Mouse (Mus musculus): Measurements from ENCODE around the gene Rpp40.

Rpp40 gene

DNA sequence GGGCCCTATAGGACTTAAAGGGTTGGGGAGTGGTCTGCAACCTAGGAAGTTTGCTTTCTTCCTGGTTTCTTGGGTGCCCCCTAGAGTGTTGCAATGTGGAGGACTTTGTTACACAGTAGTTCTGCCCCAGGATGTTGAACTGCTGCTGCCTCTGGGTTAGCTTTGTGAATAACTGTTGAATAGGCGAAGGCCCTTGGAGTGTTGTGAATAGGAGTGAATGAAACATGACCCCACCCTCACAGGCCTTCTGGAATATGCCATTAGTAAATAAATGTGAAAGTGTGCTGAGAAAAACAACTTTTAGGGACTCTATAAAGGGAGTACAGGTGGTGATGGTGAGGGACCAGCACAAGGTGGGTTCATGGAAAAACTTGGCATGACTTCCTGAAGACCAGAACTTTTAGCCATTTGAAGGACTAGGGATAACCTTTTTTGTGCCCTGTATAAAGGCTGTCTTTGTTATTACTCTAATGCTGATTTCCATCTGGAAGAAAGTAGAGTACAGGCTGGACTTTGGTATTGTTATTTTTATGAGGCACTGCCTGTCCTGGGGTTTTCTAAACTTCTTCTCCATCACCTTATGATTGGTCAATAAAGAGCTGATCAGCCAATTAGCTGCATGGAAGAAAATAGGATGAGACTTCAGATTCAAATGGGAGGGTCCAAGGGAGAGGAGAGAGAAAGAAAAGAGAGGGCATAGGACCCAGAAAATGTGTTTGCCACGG, 53.1 kb downstream of the Rpp40 start:
- DNase-seq (ENCODE audit: low read depth, low spot score) = no peak

DNA sequence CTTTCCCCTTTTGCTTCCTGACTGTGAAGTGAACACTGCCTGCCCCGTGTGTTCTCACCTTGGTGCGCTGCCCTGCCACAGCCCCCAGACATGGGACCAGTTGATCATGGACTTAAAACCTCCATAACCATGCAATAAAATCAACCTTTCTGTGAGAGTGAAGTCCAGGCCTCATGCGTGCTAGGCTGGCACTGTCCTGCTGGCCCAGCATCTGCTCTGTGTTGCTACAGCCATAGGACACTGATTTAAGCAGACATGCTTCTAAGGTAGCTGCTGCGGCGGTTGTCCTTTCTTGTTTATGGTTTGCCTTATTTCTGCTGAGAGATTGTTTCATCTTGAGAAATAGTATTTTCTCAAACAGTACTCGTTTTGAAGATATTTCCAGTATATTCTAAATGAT, 54.6 kb downstream of the Rpp40 start:
- DNase-seq (ENCODE audit: low read depth, low spot score) = no peak

DNA sequence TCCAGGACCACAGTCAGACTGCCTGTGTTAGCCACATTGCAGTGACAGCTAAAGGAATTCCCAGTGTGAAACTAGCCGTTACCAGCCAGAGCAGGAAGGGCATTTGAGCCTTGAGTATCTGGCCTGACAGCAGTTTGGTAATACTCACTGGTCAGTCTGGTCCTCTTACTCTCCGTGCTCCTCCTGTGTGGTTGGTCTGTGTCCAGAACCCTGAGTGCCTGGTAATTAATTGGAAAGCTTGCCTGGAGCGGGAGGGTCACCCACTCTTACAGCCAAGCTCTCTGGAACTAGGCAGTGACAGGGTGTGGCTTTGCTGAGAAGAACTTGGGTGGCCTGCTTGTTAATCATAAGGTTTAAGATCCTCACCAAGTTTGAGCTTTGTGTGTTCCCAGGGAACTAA, 57.5 kb downstream of the Rpp40 start:
- no peak for DNase-seq (ENCODE audit: low read depth, low spot score)

DNA sequence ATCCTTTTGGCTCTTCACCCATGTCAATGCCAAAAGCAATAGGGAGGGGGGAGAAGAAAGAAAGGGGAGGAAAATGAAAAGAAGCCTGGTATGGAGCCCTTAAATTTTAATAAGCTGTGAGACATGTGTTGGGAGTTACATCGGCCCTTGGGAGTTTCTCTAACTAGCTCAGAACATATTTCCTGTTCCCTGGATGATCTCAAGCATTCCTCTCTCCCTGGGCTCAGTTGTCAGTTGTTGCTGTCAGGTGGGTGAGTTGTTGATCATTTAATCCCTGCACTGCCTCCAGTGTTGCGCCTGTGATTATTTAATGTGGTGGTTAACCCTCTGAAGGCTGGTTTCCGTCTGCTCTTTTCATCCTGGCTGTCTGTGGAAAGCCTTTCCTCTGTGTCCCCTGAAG, 60.9 kb downstream of the Rpp40 start:
- no peak for DNase-seq (ENCODE audit: low read depth, low spot score)
